In genomic region chr3:157804307-157804706, GRCm38 (mm10) we compare ENCODE assay signal across 18 mouse cellular contexts.
DNase-seq lines count a peak whose midpoint lies in the region; ATAC-seq lines count a peak whose summit lies in the region.
"Had no signal": no experiment of that assay in that cellular context is flagged by ENCODE, and none has a peak within 500 bp of the region (broad histone marks: within the 10 kb centered on the region; RNA-seq: fewer than 3 reads in every experiment).

No protein-coding gene starts in this region.

- no peak overlapping the region for H3K27ac ChIP-seq in limb, embryonic 15.5 days
- no peak overlapping the region for H3K27ac ChIP-seq in limb, embryonic 10.5 days
- no peak overlapping the region for H3K27ac ChIP-seq in midbrain, embryonic 12.5 days (replicated peaks)
- no peak overlapping the region for H3K27ac ChIP-seq in midbrain, embryonic 16.5 days (ENCODE audit: low read length)
- H3K27ac ChIP-seq: forebrain, embryonic 13.5 days; hindbrain, embryonic 13.5 days had no signal

- H3K9me3 ChIP-seq in limb, embryonic 15.5 days, result no peaks in the 10 kb centered on the region
- no peaks in the 10 kb centered on the region for H3K9me3 ChIP-seq in limb, embryonic 10.5 days (replicated peaks)
- no peaks in the 10 kb centered on the region for H3K9me3 ChIP-seq in midbrain, embryonic 12.5 days
- no peaks in the 10 kb centered on the region for H3K9me3 ChIP-seq in midbrain, embryonic 16.5 days (replicated peaks; ENCODE audit: control insufficient read depth, low read length, poor library complexity, severe bottlenecking)
- H3K9me3 ChIP-seq: forebrain, embryonic 13.5 days; G1E; hindbrain, embryonic 13.5 days had no signal

- no peaks in the 10 kb centered on the region for H3K36me3 ChIP-seq in limb, embryonic 15.5 days
- no peaks in the 10 kb centered on the region for H3K36me3 ChIP-seq in limb, embryonic 10.5 days
- H3K36me3 ChIP-seq in midbrain, embryonic 12.5 days, result no peaks in the 10 kb centered on the region
- H3K36me3 ChIP-seq in midbrain, embryonic 16.5 days (ENCODE audit: control insufficient read depth, insufficient read depth, low read length), result no peaks in the 10 kb centered on the region
- H3K36me3 ChIP-seq: G1E; hindbrain, embryonic 13.5 days had no signal

- no peak overlapping the region for H3K4me2 ChIP-seq in limb, embryonic 15.5 days
- H3K4me2 ChIP-seq in midbrain, embryonic 12.5 days (replicated peaks), result no peak overlapping the region
- no peak overlapping the region for H3K4me2 ChIP-seq in midbrain, embryonic 16.5 days (ENCODE audit: low read length)
- H3K4me2 ChIP-seq: forebrain, embryonic 13.5 days; hindbrain, embryonic 13.5 days had no signal

- DNase-seq in limb, embryonic 10.5 days (ENCODE audit: low spot score), result no peak
- peak; percentile 8 for DNase-seq in ES-CJ7 (ENCODE audit: low read depth, low spot score)
- DNase-seq in R1 (ENCODE audit: low read depth, low spot score), result peak; percentile 9
- no peak for DNase-seq in layer of hippocampus, adult 11-12 months (ENCODE audit: low spot score)
- DNase-seq: adrenal gland, postnatal 14 days; cerebellum, adult 11-12 months; cerebellum, adult 9-10 months; cerebellum, postnatal 25 days; forebrain, postnatal 0 days; gastrocnemius, postnatal 14 days; heart, postnatal 10 days had no signal

- WGBS in limb, embryonic 15.5 days, result 57% methylated on average over 3 of the region's 3 CpGs
- 69% methylated on average over 3 of the region's 3 CpGs for WGBS in limb, embryonic 10.5 days
- 73% methylated on average over 3 of the region's 3 CpGs for WGBS in midbrain, embryonic 12.5 days
- 62% methylated on average over 3 of the region's 3 CpGs for WGBS in midbrain, embryonic 16.5 days

- 0 out of 2 replicates have a peak, but pooled peaks have one; percentile 14 for ATAC-seq in limb, embryonic 15.5 days (ENCODE audit: insufficient number of reproducible peaks, low FRiP score, low TSS enrichment, low read depth)
- peak; percentile 52; the same call in 1 of the 2 replicates for ATAC-seq in midbrain, embryonic 12.5 days (ENCODE audit: low FRiP score, low read depth)
- no peak for ATAC-seq in midbrain, embryonic 16.5 days
- ATAC-seq: activated CD4-positive, CD25-positive, alpha-beta regulatory T cell, adult 4 months; forebrain, embryonic 13.5 days; forebrain, postnatal 0 days had no signal

- no peaks in the 10 kb centered on the region for H3K4me1 ChIP-seq in limb, embryonic 15.5 days
- H3K4me1 ChIP-seq in limb, embryonic 10.5 days, result no peaks in the 10 kb centered on the region
- H3K4me1 ChIP-seq in midbrain, embryonic 12.5 days, result no peaks in the 10 kb centered on the region
- H3K4me1 ChIP-seq in midbrain, embryonic 16.5 days (ENCODE audit: control insufficient read depth, insufficient read depth, low read length), result no peaks in the 10 kb centered on the region
- H3K4me1 ChIP-seq: forebrain, embryonic 13.5 days; hindbrain, embryonic 13.5 days had no signal

- H3K9ac ChIP-seq in limb, embryonic 15.5 days, result no peak overlapping the region
- no peak overlapping the region for H3K9ac ChIP-seq in midbrain, embryonic 12.5 days (replicated peaks)
- no peak overlapping the region for H3K9ac ChIP-seq in midbrain, embryonic 16.5 days (ENCODE audit: low read depth, low read length)
- H3K9ac ChIP-seq: forebrain, embryonic 13.5 days; forebrain, postnatal 0 days; hindbrain, embryonic 13.5 days had no signal

- H3K4me3 ChIP-seq in limb, embryonic 15.5 days, result no peak overlapping the region
- no peak overlapping the region for H3K4me3 ChIP-seq in limb, embryonic 10.5 days
- no peak overlapping the region for H3K4me3 ChIP-seq in midbrain, embryonic 12.5 days
- no peak overlapping the region for H3K4me3 ChIP-seq in midbrain, embryonic 16.5 days (ENCODE audit: low read depth, low read length)
- H3K4me3 ChIP-seq: forebrain, embryonic 13.5 days; hindbrain, embryonic 13.5 days had no signal

- H3K27me3 ChIP-seq in limb, embryonic 15.5 days, result no peaks in the 10 kb centered on the region
- H3K27me3 ChIP-seq in limb, embryonic 10.5 days (ENCODE audit: low read depth, poor library complexity, severe bottlenecking), result no peaks in the 10 kb centered on the region
- H3K27me3 ChIP-seq in midbrain, embryonic 12.5 days, result no peaks in the 10 kb centered on the region
- no peaks in the 10 kb centered on the region for H3K27me3 ChIP-seq in midbrain, embryonic 16.5 days (ENCODE audit: control insufficient read depth, insufficient read depth, low read depth, low read length)
- H3K27me3 ChIP-seq: forebrain, embryonic 13.5 days; hindbrain, embryonic 13.5 days had no signal

Comparison
In these comparisons a context has a peak if more than half of its experiments do, and no peak if none do; other contexts are left out.
1. DNase-seq: peak in ES-CJ7 (single experiment) and R1 (single experiment); none in limb, embryonic 10.5 days (single experiment) and layer of hippocampus, adult 11-12 months (single experiment).